Mouse (Mus musculus) forelimb bud, embryonic 11.5 days (tissue): ENCODE data around the gene Inpp5d.

ENCODE experiments used
- DNase-seq: peaks from one replicate; pipeline ENCODE4 v3.0.0-alpha.2; 2012; ENCODE audit warnings: low read depth, low spot score

Gene Inpp5d

GRCm38 (mm10) chr1:87620211-87620668 is at the start of gene Inpp5d:
Gene Inpp5d (plus strand): TSS chr1:87620312.
- no peak for DNase-seq

GRCm38 (mm10) chr1:87573261-87573660 is 46.9 kb upstream of the Inpp5d start:
- no peak for DNase-seq

- DNase-seq = no peak
Measured at GRCm38 (mm10) chr1:87573800-87574215, 46.3 kb upstream of the Inpp5d start, which contains the start of gene Ngef. Gene Ngef (minus strand): TSS chr1:87573870.

GRCm38 (mm10) chr1:87574353-87574752 is 45.8 kb upstream of the Inpp5d start:
- no peak for DNase-seq

- DNase-seq = no peak
Measured at GRCm38 (mm10) chr1:87574785-87575184, 45.3 kb upstream of the Inpp5d start.

GRCm38 (mm10) chr1:87578965-87579364 is 41.1 kb upstream of the Inpp5d start:
- no peak for DNase-seq

- no peak for DNase-seq
Measured at GRCm38 (mm10) chr1:87580824-87581223, 39.3 kb upstream of the Inpp5d start.

GRCm38 (mm10) chr1:87589162-87589561 is 30.9 kb upstream of the Inpp5d start:
- DNase-seq = no peak

- no peak for DNase-seq
Measured at GRCm38 (mm10) chr1:87589980-87590379, 30.1 kb upstream of the Inpp5d start.

GRCm38 (mm10) chr1:87594261-87594660 is 25.9 kb upstream of the Inpp5d start:
- DNase-seq = no peak

GRCm38 (mm10) chr1:87594671-87595070 is 25.4 kb upstream of the Inpp5d start:
- DNase-seq = no peak

GRCm38 (mm10) chr1:87600533-87600932 is 19.6 kb upstream of the Inpp5d start:
- DNase-seq = no peak

- no peak for DNase-seq
Measured at GRCm38 (mm10) chr1:87601801-87602200, 18.3 kb upstream of the Inpp5d start.

- DNase-seq = no peak
Measured at GRCm38 (mm10) chr1:87603389-87603788, 16.7 kb upstream of the Inpp5d start.

GRCm38 (mm10) chr1:87605296-87605695 is 14.8 kb upstream of the Inpp5d start:
- DNase-seq = no peak

- DNase-seq = no peak
Measured at GRCm38 (mm10) chr1:87607385-87608091, 12.6 kb upstream of the Inpp5d start.

- DNase-seq = peak; percentile 38
Measured at GRCm38 (mm10) chr1:87608416-87609046, 11.6 kb upstream of the Inpp5d start.

GRCm38 (mm10) chr1:87614576-87615295 is 5.4 kb upstream of the Inpp5d start:
- no peak for DNase-seq

GRCm38 (mm10) chr1:87620693-87621092 is 581 bp downstream of the Inpp5d start:
- DNase-seq = no peak

- DNase-seq = no peak
Measured at GRCm38 (mm10) chr1:87621146-87621857, 1.2 kb downstream of the Inpp5d start.

- DNase-seq = no peak
Measured at GRCm38 (mm10) chr1:87621858-87622279, 1.8 kb downstream of the Inpp5d start.
